Mouse (Mus musculus): Measurements from ENCODE around the gene Sept1. TPM values are rescaled to one million over a fixed set of nuclear protein-coding genes. Genes with fewer than 3 reads are reported as not detected.
"Not testable (repeated sequence)": the region's sequence is repeated elsewhere in the genome, so short reads cannot be mapped to it uniquely, and the experiment has no call there.

Gene Sept1
- total RNA-seq, 2 experiments from 2014 or later = 6.9 to 8.6 TPM

DNA sequence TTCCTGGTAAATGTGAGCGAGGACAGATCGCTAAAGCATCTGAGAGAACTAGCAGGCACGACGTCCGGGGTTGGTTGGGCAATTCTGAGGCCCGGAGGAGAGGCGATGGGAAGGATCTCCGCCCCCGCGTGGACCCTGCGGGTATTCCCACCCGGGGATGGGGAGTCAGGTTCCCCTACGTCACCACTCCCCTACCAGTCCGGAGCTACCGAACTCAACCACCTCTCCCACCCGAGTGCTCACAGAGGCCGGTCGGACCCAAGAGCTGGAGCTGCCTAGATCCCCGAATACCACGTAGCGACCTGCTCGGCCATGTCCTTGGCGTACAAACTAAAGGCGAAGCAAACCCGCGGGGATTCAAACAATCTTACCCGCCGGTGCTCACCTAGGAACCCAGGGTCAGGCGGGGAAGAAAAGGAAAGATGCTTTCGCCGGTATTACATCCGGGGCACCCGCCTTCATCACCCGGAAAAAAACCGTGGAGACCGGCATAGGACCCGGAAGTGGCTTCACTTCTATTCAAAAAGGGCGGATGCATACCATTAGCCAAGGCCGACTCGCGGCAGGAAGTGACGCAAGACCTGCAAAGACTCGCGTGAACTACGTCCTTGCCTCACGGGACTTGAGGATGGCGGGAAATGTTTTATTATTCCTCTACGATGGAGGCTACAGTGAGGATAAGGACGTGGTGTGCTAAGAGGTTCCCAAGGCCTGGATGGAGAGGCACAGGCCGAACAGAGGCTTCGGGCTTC lies 37.2 kb downstream of the Sept1 start, which contains the start of gene Cd2bp2:
TSS of gene Cd2bp2 (minus strand) at position 507 of the 752 bp plus-strand sequence.
- DNase-seq (ENCODE audit: low spot score in 2 of 2) = peak; percentile 95 to 98

DNA sequence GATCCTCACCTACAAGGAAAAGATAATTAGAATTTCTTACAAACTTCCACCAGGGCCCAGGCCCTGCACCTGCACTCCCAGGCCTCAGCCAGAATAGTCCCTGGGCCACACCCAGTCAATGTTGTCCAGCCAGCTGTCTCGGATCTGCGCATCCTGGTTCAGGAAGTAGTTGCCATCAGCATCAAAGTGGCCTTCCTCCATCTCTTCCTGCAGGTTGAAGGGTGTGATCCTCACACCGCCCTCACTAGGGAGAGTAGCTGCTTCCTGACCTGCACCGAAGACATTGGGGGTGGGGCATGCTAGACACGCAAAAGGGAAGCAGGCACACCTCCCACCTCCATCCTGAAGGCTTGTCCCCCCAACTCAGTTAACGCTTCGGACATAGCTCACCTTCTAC lies 38.3 kb downstream of the Sept1 start:
- no peak for DNase-seq (ENCODE audit: low spot score in 2 of 2)

DNA sequence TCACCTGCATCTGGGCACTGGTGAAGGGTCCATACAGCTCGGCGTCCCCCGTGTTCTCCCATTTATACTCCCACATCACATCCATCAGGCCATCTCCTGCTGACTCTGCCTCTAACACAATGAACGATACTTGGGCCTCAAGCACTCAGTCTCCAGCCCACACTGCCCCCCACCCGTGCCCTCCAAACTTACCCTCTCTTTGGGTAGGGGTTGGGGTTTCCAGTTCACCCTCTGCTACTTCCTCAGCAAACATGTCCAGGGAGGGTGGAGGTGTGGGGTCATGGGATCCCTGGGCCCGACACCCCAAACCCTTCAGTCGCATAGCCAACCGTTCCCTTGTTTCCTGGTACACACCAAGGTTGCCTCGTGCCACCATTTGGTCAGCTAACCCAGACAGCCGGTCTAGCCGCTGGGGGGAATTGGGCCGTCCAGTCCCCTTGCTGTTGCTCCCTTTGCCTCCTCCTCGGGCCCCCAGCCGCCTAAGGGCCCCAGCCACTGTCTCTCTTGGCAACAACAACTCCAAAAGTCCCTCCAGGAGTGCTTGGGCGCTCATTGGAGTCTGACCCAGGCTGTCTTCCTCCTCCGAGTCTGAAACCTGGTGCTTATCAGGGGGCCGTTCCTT lies 38.8 kb downstream of the Sept1 start:
- DNase-seq (ENCODE audit: low spot score in 2 of 2) = no peak

- no peak for DNase-seq (ENCODE audit: low spot score in 2 of 2)
Observed at GRCm38 (mm10) chr7:127192989-127193388, 39.9 kb downstream of the Sept1 start.

DNA sequence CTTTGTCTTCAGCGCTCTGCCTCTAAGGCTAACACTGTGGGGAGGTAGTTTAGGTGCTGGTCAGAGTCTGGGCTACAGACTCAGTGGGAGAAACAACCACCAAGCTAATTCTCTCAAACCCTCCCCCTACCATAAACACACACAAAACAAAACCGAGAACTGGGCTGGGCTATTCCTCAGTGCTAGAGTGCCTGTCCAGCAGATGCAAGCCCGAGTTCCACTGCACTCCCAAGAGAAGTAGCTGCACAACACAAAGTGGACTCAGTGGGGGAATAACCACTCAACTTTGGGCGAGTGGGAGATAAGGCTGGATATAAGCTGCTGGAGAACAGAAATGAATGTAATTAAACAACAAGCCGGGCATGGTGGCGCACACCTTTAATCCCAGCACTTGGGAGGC lies 42.3 kb downstream of the Sept1 start:
- DNase-seq (ENCODE audit: low spot score in 2 of 2) = no peak

DNA sequence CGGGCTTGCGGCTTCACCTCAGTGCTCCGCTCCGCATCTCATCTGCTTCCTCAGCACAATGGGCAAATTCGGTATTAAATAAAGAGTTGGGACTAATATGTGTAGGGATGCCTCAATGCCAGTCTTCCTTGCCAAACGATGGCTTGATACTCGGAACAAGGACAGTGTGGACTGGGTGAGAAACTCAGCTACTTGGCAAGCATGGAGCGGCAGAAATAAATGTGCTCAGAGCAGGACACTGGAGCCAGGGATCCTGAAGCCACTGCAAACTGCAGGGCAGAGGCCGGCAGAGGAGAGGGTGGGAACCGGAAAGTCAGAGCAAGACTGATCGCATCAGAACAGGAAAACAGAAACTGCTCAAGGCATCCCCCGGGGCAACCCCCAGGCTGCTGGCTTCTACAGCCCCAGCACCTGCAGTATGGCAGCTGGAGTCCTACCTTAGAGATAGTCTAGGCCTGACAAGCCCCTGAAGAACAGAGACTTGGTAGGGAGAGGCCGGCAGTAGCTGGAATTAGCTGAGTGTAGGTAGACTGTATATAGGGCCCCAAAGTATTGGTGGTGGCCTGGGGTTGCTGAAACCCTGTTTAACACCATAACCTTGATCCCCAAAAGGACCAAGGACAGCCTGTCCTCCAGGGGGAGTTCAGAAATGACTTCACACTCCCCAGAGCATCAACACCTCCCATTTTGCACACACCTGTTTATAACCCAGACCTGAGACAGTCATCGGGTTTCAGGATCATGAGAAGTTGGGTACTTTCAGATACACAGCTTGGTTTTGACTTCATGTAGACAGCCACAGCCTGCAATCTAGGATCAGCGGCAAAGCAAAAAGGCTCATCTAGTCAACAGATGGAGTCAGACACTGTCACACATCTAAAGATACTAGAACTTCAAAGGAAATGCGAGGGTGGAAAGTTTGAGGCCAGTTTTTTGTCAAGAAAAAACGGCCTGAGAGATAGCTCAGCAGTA lies 44.3 kb downstream of the Sept1 start:
- no peak for DNase-seq (ENCODE audit: low spot score in 2 of 2)

- no peak for DNase-seq (ENCODE audit: low spot score in 2 of 2)
Observed at GRCm38 (mm10) chr7:127187351-127187750, 45.6 kb downstream of the Sept1 start.

DNA sequence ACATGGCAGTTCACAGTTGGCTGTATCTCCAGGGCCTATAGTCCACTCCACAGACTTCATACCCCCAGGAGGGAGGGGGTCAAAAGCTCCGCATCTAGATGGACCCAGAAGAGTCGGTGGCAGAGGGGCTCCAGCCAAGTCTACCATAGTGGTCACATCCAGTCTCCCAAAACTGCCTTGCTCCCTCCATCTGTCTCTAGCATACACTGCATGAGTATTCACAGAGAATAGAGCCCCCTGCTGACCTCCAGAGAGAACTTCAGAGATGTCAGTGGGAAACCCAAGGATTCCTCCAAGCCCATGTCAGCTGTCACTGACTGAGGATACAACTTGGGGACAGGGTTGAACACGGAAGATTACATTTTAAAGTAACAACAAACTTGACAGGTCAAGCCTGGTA lies 47.3 kb downstream of the Sept1 start:
- no peak for DNase-seq (ENCODE audit: low spot score in 2 of 2)

- DNase-seq (ENCODE audit: low spot score in 2 of 2) = no peak
Observed at GRCm38 (mm10) chr7:127184720-127185119, 48.2 kb downstream of the Sept1 start.

GRCm38 (mm10) chr7:127183828-127184227 lies 49.1 kb downstream of the Sept1 start:
- DNase-seq (ENCODE audit: low spot score in 2 of 2) = no peak

- no peak for DNase-seq (ENCODE audit: low spot score in 2 of 2)
Observed at GRCm38 (mm10) chr7:127183345-127183744, 49.6 kb downstream of the Sept1 start.

DNA sequence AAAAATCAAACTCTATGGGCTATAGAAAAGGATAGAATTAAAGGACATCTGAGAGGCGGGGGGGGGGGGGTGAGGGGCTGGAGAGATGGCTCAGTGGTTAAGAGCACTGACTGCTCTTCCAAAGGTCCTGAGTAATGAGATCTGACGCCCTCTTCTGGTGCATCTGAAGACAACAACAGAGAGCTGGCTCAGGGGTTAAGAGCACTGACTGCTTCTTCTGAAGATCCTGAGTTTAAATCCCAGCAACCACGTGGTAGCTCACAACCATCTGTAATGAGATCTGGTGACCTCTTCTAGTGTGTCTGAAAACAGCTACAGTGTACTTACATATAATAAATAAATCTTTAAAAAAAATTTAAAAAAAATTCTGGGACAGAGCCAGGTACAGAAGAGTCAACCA lies 51.2 kb downstream of the Sept1 start:
- DNase-seq (ENCODE audit: low spot score in 2 of 2) = not testable (repeated sequence)

GRCm38 (mm10) chr7:127180783-127181182 lies 52.1 kb downstream of the Sept1 start:
- no peak for DNase-seq (ENCODE audit: low spot score in 2 of 2)

DNA sequence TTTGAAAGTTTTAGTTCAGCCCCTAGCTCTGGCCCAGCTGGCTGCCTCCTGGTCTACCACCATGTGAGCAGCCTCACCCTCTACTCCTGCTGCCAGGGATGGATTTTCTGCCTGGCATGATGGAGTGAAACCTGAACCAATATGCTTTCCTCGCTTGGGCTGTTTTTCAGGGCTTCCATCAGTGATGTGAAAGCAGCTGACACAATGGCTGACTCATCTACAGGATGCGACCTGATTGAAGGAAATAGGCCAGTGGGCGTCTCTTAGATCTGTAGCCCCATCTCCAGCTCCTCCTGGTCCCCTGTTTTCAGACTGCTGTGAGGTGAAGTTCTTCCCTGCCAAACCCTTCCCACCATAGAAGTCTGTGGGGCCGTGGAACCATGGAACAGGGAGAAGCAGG lies 56.0 kb downstream of the Sept1 start:
- DNase-seq (ENCODE audit: low spot score in 2 of 2) = no peak

- DNase-seq (ENCODE audit: low spot score in 2 of 2) = no peak
Observed at GRCm38 (mm10) chr7:127166501-127166900, 66.4 kb downstream of the Sept1 start.

DNA sequence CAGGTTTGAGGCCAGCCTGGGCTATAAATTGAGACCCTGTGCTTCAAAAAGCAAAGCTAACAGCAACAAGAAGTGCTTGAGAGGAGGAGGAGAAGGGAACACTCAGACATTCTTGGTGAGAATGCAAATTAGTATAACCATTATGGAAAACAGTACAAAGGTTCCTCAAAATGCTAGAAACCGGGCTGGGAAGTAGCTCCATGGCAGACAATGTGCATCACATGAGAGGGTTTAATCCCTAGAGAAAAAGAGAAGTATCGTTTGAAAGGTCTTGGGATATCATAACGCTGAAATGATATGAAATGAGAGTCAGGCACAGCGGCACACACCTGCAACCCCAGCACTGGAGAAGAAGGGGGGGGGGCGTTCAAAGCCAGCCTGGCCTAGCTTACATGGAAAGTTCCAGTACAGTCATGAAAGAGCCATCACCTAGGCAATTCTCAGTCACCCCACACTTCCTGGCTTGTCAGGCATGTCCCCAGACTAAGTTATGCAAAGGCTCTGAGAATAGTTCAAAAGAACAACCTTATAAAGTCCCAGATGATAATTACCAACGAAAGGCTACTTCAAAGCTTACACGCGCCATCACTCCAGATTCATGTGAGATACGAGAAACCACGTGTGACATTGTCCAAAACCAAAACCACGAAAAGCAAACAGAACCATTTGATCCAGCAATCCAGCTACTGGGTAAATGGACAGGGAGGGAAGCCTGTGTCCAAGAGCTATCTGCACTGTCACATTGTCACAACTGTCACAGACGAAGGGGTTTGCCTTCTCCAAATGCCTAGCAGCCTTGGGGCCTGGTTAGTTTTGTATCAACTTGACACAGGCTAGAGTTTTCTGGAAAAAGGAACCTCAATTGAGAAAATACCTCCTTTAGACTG lies 67.1 kb downstream of the Sept1 start:
- no peak for DNase-seq (ENCODE audit: low spot score in 2 of 2)

Measured in layer of hippocampus, postnatal 14 days (tissue).